Mouse (Mus musculus) hindbrain, embryonic 11.5 days (tissue): ENCODE results near the gene Gm20388. TPM values are rescaled to one million over a fixed set of nuclear protein-coding genes. Genes with fewer than 3 reads are reported as not detected.

Experiments used
- ATAC-seq: fragments of 200-750 bp; cut with Nextera tagmentation; 2 replicates; pipeline ENCODE4 v1.8.0; 2017; ENCODE audit warnings: mild to moderate bottlenecking, moderate TSS enrichment, moderate library complexity; ENCODE audit not compliant: low FRiP score
- DNase-seq: peaks from one replicate; pipeline ENCODE4 v3.0.0-alpha.2; 2015; ENCODE audit warnings: low spot score
- H3K27ac ChIP-seq: fragments of 300-500 bp; sonication (generic); 2 replicates; pipeline ENCODE4 v1.5.1; 2014; ENCODE audit warnings: mild to moderate bottlenecking, low read depth, low read length
- H3K27me3 ChIP-seq: fragments of 300-500 bp; sonication (generic); 2 replicates; pipeline ENCODE4 v1.6.1; 2014; ENCODE audit warnings: mild to moderate bottlenecking, low read length, moderate library complexity, mixed read lengths; ENCODE audit not compliant: control insufficient read depth, insufficient read depth
- H3K36me3 ChIP-seq: fragments of 300-500 bp; sonication (generic); 2 replicates; pipeline ENCODE4 v1.6.1; 2014; ENCODE audit warnings: mild to moderate bottlenecking, low read length, moderate library complexity, mixed read lengths; ENCODE audit not compliant: control insufficient read depth, insufficient read depth
- H3K4me1 ChIP-seq: fragments of 300-500 bp; sonication (generic); replicated peaks from 2 replicates; pipeline ENCODE4 v1.6.1; 2014; ENCODE audit warnings: low read length, mixed read lengths; ENCODE audit not compliant: control insufficient read depth, insufficient read depth
- H3K4me2 ChIP-seq: fragments of 300-500 bp; sonication (generic); replicated peaks from 2 replicates; pipeline ENCODE4 v1.6.1; 2014; ENCODE audit warnings: mild to moderate bottlenecking, low read depth, low read length
- H3K4me3 ChIP-seq: fragments of 300-500 bp; sonication (generic); 2 replicates; pipeline ENCODE4 v1.5.1; 2014; ENCODE audit warnings: low read depth, low read length
- H3K9ac ChIP-seq: fragments of 300-500 bp; sonication (generic); 2 replicates; pipeline ENCODE4 v1.6.1; 2014; ENCODE audit warnings: low read depth, low read length
- H3K9me3 ChIP-seq: fragments of 300-500 bp; sonication (generic); 2 replicates; pipeline ENCODE4 v1.6.1; 2016; ENCODE audit warnings: low read length; ENCODE audit not compliant: control insufficient read depth
- WGBS: fragments of 180-500 bp; shearing (Covaris S2); extraction: QIAGEN DNeasy Blood & Tissue Kit; methylation state at CpG from one replicate; pipeline ENCODE4 v1.1.7; 2014; 5-methylcytosine and 5-hydroxymethylcytosine counted together
- polyA plus RNA-seq: library from polyadenylated mRNA; unstranded; fragments of >200 nt; fragmentation: Nextera tagmentation; extraction: Ambion mirVana; gene quantifications from 2 replicates; pipeline ENCODE4 v1.2.1, GENCODE M21; 2014

Gene Gm20388
- polyA plus RNA-seq, 1 experiment from 2014 or later = 11.8 TPM

GRCm38 (mm10) chr8:122228792-122229575, 2318.3 kb downstream of the Gm20388 start:
- WGBS = 42% methylated on average over 11 of the region's 11 CpGs
- ATAC-seq (no peak), DNase-seq (no peak)
- Histone ChIP-seq H3K4me3 (no peak overlapping the region), H3K9ac (no peak overlapping the region), H3K27me3 (peaks cover 32% of the 10 kb centered on the region), H3K4me2 (no peak overlapping the region), H3K36me3 (no peaks in the 10 kb centered on the region), H3K4me1 (peaks cover 3% of the 10 kb centered on the region; the same call in 1 of the 2 replicates), H3K9me3 (no peaks in the 10 kb centered on the region), H3K27ac (no peak overlapping the region)

GRCm38 (mm10) chr8:122229819-122230711, 2319.4 kb downstream of the Gm20388 start:
- DNase-seq (peak; percentile 32), ATAC-seq (peak; percentile 30; the same call in 1 of the 2 replicates)
- peaks cover 3% of the 10 kb centered on the region; the same call in 1 of the 2 replicates for H3K4me1 ChIP-seq
- peak overlapping the region; percentile 95 for H3K4me2 ChIP-seq
- H3K36me3 ChIP-seq = no peaks in the 10 kb centered on the region
- peak overlapping the region; percentile 49 for H3K4me3 ChIP-seq
- under 1% methylated on average over 81 of the region's 98 CpGs for WGBS
- H3K9me3 ChIP-seq = no peaks in the 10 kb centered on the region
- no peak overlapping the region for H3K27ac ChIP-seq
- peaks cover 32% of the 10 kb centered on the region for H3K27me3 ChIP-seq
- H3K9ac ChIP-seq = peak overlapping the region; percentile 56

GRCm38 (mm10) chr8:122230712-122231337, 2320.2 kb downstream of the Gm20388 start:
- H3K4me2 ChIP-seq = peak overlapping the region; percentile 95
- peak; percentile 89 for DNase-seq

GRCm38 (mm10) chr8:122234055-122234454, 2323.4 kb downstream of the Gm20388 start:
- ATAC-seq (no peak), DNase-seq (peak; percentile 52)
- no peak overlapping the region for H3K27ac ChIP-seq
- no peak overlapping the region for H3K4me3 ChIP-seq
- H3K36me3 ChIP-seq = no peaks in the 10 kb centered on the region
- peaks cover 3% of the 10 kb centered on the region; the same call in 1 of the 2 replicates for H3K4me1 ChIP-seq
- peaks cover 23% of the 10 kb centered on the region for H3K27me3 ChIP-seq
- WGBS = 25% methylated on average over 11 of the region's 11 CpGs
- H3K4me2 ChIP-seq = no peak overlapping the region
- H3K9me3 ChIP-seq = no peaks in the 10 kb centered on the region
- no peak overlapping the region for H3K9ac ChIP-seq

More at GRCm38 (mm10) chr8:122230712-122231337, 2320.2 kb downstream of the Gm20388 start:
- 5% methylated on average over 32 of the region's 32 CpGs for WGBS
- Histone ChIP-seq H3K4me3 (peak overlapping the region; percentile 49), H3K4me1 (peaks cover 3% of the 10 kb centered on the region; the same call in 1 of the 2 replicates), H3K9ac (peak overlapping the region; percentile 7; the same call in 1 of the 2 replicates), H3K27me3 (peaks cover 32% of the 10 kb centered on the region), H3K9me3 (no peaks in the 10 kb centered on the region), H3K27ac (no peak overlapping the region), H3K36me3 (no peaks in the 10 kb centered on the region)
- peak; percentile 67 for ATAC-seq

- Histone ChIP-seq H3K27ac (no peak overlapping the region), H3K4me1 (no peaks in the 10 kb centered on the region), H3K4me2 (no peak overlapping the region), H3K27me3 (0 out of 2 replicates have a peak, but pooled peaks cover 4% of the 10 kb centered on the region), H3K36me3 (no peaks in the 10 kb centered on the region), H3K9ac (no peak overlapping the region), H3K4me3 (no peak overlapping the region), H3K9me3 (no peaks in the 10 kb centered on the region)
- ATAC-seq = no peak
- 92% methylated on average over 3 of the region's 3 CpGs for WGBS
- no peak for DNase-seq
These were observed 2325.9 kb downstream of the Gm20388 start for GRCm38 (mm10) chr8:122236521-122236920.

GRCm38 (mm10) chr8:122238225-122238624, 2327.6 kb downstream of the Gm20388 start:
- no peak overlapping the region for H3K4me3 ChIP-seq
- no peaks in the 10 kb centered on the region for H3K36me3 ChIP-seq
- DNase-seq (no peak), ATAC-seq (no peak)
- no peaks in the 10 kb centered on the region for H3K4me1 ChIP-seq
- no peaks in the 10 kb centered on the region for H3K9me3 ChIP-seq
- H3K9ac ChIP-seq = no peak overlapping the region
- no peak overlapping the region for H3K4me2 ChIP-seq
- H3K27me3 ChIP-seq = no peaks in the 10 kb centered on the region
- H3K27ac ChIP-seq = no peak overlapping the region
- 83% methylated on average over 11 of the region's 11 CpGs for WGBS

GRCm38 (mm10) chr8:122238731-122239130, 2328.1 kb downstream of the Gm20388 start:
- no peaks in the 10 kb centered on the region for H3K4me1 ChIP-seq
- H3K36me3 ChIP-seq = no peaks in the 10 kb centered on the region
- H3K27ac ChIP-seq = no peak overlapping the region
- H3K4me2 ChIP-seq = no peak overlapping the region
- 74% methylated on average over 8 of the region's 8 CpGs for WGBS
- H3K9me3 ChIP-seq = no peaks in the 10 kb centered on the region
- no peaks in the 10 kb centered on the region for H3K27me3 ChIP-seq
- ATAC-seq (no peak), DNase-seq (no peak)
- no peak overlapping the region for H3K4me3 ChIP-seq
- no peak overlapping the region for H3K9ac ChIP-seq

- WGBS = 90% methylated on average over 16 of the region's 16 CpGs
- Histone ChIP-seq H3K9me3 (no peaks in the 10 kb centered on the region), H3K27ac (no peak overlapping the region), H3K4me3 (no peak overlapping the region), H3K27me3 (no peaks in the 10 kb centered on the region), H3K36me3 (no peaks in the 10 kb centered on the region), H3K9ac (no peak overlapping the region), H3K4me1 (no peaks in the 10 kb centered on the region), H3K4me2 (no peak overlapping the region)
- ATAC-seq (no peak), DNase-seq (no peak)
These were observed 2329.8 kb downstream of the Gm20388 start for GRCm38 (mm10) chr8:122240241-122241026.
